Mouse (Mus musculus): ENCODE measurements around the gene Rbbp8nl. TPM values are rescaled to one million over a fixed set of nuclear protein-coding genes. Genes with fewer than 3 reads are reported as not detected.

Rbbp8nl gene
- polyA plus RNA-seq, 1 experiment: not detected

- no peak for DNase-seq
- H3K27ac ChIP-seq (ENCODE audit: insufficient read depth, low read length): no peak overlapping the region
- no peak overlapping the region for H3K4me3 ChIP-seq (replicated peaks; ENCODE audit: insufficient read depth, low read depth, low read length)
- H3K4me1 ChIP-seq (ENCODE audit: control insufficient read depth, insufficient read depth, low read length): no peaks in the 10 kb centered on the region
- 72% methylated on average over 4 of the region's 4 CpGs for WGBS
- no peak for TF ChIP-seq CTCF (IDR thresholded peaks at IDR 0.05; ENCODE audit: borderline replicate concordance, insufficient read depth, low read depth, low read length)
- TF ChIP-seq POLR2A (IDR thresholded peaks at IDR 0.05; ENCODE audit: borderline replicate concordance, insufficient read depth, low read length): no peak
- H3K27me3 ChIP-seq (ENCODE audit: control insufficient read depth, insufficient read depth, low read length): no peaks in the 10 kb centered on the region; the same call in 1 of the 2 replicates
Observed at GRCm38 (mm10) chr2:180302201-180302600, 12.5 kb upstream of the Rbbp8nl start.

GRCm38 (mm10) chr2:180300771-180301170, 11.1 kb upstream of the Rbbp8nl start:
- TF ChIP-seq POLR2A (IDR thresholded peaks at IDR 0.05; ENCODE audit: borderline replicate concordance, insufficient read depth, low read length) (no peak), CTCF (IDR thresholded peaks at IDR 0.05; ENCODE audit: borderline replicate concordance, insufficient read depth, low read depth, low read length) (no peak)

GRCm38 (mm10) chr2:180300252-180300651, 10.6 kb upstream of the Rbbp8nl start:
- 72% methylated on average over 2 of the region's 2 CpGs for whole genome bisulfite sequencing
- Histone ChIP-seq H3K27ac (ENCODE audit: insufficient read depth, low read length) (no peak overlapping the region), H3K27me3 (ENCODE audit: control insufficient read depth, insufficient read depth, low read length) (no peaks in the 10 kb centered on the region; the same call in 1 of the 2 replicates), H3K4me1 (ENCODE audit: control insufficient read depth, insufficient read depth, low read length) (no peaks in the 10 kb centered on the region), H3K4me3 (replicated peaks; ENCODE audit: insufficient read depth, low read depth, low read length) (no peak overlapping the region)
- TF ChIP-seq CTCF (IDR thresholded peaks at IDR 0.05; ENCODE audit: borderline replicate concordance, insufficient read depth, low read depth, low read length) (no peak), POLR2A (IDR thresholded peaks at IDR 0.05; ENCODE audit: borderline replicate concordance, insufficient read depth, low read length) (no peak)
- DNase-seq: no peak

More at GRCm38 (mm10) chr2:180300771-180301170, 11.1 kb upstream of the Rbbp8nl start:
- Histone ChIP-seq H3K4me1 (ENCODE audit: control insufficient read depth, insufficient read depth, low read length) (no peaks in the 10 kb centered on the region), H3K27ac (ENCODE audit: insufficient read depth, low read length) (no peak overlapping the region), H3K4me3 (replicated peaks; ENCODE audit: insufficient read depth, low read depth, low read length) (no peak overlapping the region), H3K27me3 (ENCODE audit: control insufficient read depth, insufficient read depth, low read length) (no peaks in the 10 kb centered on the region; the same call in 1 of the 2 replicates)
- WGBS: 66% methylated on average over 5 of the region's 5 CpGs
- DNase-seq: no peak

GRCm38 (mm10) chr2:180292906-180293305, 3.2 kb upstream of the Rbbp8nl start:
- Histone ChIP-seq H3K4me1 (ENCODE audit: control insufficient read depth, insufficient read depth, low read length) (no peaks in the 10 kb centered on the region), H3K27ac (ENCODE audit: insufficient read depth, low read length) (no peak overlapping the region), H3K27me3 (ENCODE audit: control insufficient read depth, insufficient read depth, low read length) (no peaks in the 10 kb centered on the region), H3K4me3 (replicated peaks; ENCODE audit: insufficient read depth, low read depth, low read length) (no peak overlapping the region)
- 71% methylated on average over 8 of the region's 8 CpGs for WGBS
- no peak for DNase-seq
- TF ChIP-seq CTCF (IDR thresholded peaks at IDR 0.05; ENCODE audit: borderline replicate concordance, insufficient read depth, low read depth, low read length): no peak
- no peak for TF ChIP-seq POLR2A (IDR thresholded peaks at IDR 0.05; ENCODE audit: borderline replicate concordance, insufficient read depth, low read length)

GRCm38 (mm10) chr2:180292026-180292425, 2.3 kb upstream of the Rbbp8nl start:
- Histone ChIP-seq H3K4me3 (replicated peaks; ENCODE audit: insufficient read depth, low read depth, low read length) (no peak overlapping the region), H3K4me1 (ENCODE audit: control insufficient read depth, insufficient read depth, low read length) (no peaks in the 10 kb centered on the region), H3K27ac (ENCODE audit: insufficient read depth, low read length) (no peak overlapping the region), H3K27me3 (ENCODE audit: control insufficient read depth, insufficient read depth, low read length) (no peaks in the 10 kb centered on the region)
- no peak for TF ChIP-seq POLR2A (IDR thresholded peaks at IDR 0.05; ENCODE audit: borderline replicate concordance, insufficient read depth, low read length)
- no peak for TF ChIP-seq CTCF (IDR thresholded peaks at IDR 0.05; ENCODE audit: borderline replicate concordance, insufficient read depth, low read depth, low read length)
- no peak for DNase-seq
- 70% methylated on average over 4 of the region's 4 CpGs for WGBS

- 75% methylated on average over 5 of the region's 5 CpGs for WGBS
- no peak for DNase-seq
- no peaks in the 10 kb centered on the region for H3K4me1 ChIP-seq (ENCODE audit: control insufficient read depth, insufficient read depth, low read length)
- H3K4me3 ChIP-seq (replicated peaks; ENCODE audit: insufficient read depth, low read depth, low read length): no peak overlapping the region
- TF ChIP-seq POLR2A (IDR thresholded peaks at IDR 0.05; ENCODE audit: borderline replicate concordance, insufficient read depth, low read length) (no peak), CTCF (IDR thresholded peaks at IDR 0.05; ENCODE audit: borderline replicate concordance, insufficient read depth, low read depth, low read length) (no peak)
- no peaks in the 10 kb centered on the region for H3K27me3 ChIP-seq (ENCODE audit: control insufficient read depth, insufficient read depth, low read length)
- no peak overlapping the region for H3K27ac ChIP-seq (ENCODE audit: insufficient read depth, low read length)
Observed at GRCm38 (mm10) chr2:180291566-180291965, 1.9 kb upstream of the Rbbp8nl start.

GRCm38 (mm10) chr2:180290503-180290902, 824 bp upstream of the Rbbp8nl start:
- H3K27ac ChIP-seq (ENCODE audit: insufficient read depth, low read length): no peak overlapping the region
- no peaks in the 10 kb centered on the region for H3K4me1 ChIP-seq (ENCODE audit: control insufficient read depth, insufficient read depth, low read length)
- H3K4me3 ChIP-seq (replicated peaks; ENCODE audit: insufficient read depth, low read depth, low read length): no peak overlapping the region
- DNase-seq: no peak
- TF ChIP-seq CTCF (IDR thresholded peaks at IDR 0.05; ENCODE audit: borderline replicate concordance, insufficient read depth, low read depth, low read length) (no peak), POLR2A (IDR thresholded peaks at IDR 0.05; ENCODE audit: borderline replicate concordance, insufficient read depth, low read length) (no peak)
- H3K27me3 ChIP-seq (ENCODE audit: control insufficient read depth, insufficient read depth, low read length): no peaks in the 10 kb centered on the region
- 63% methylated on average over 6 of the region's 6 CpGs for WGBS

GRCm38 (mm10) chr2:180288966-180289365, 713 bp downstream of the Rbbp8nl start:
- TF ChIP-seq CTCF (IDR thresholded peaks at IDR 0.05; ENCODE audit: borderline replicate concordance, insufficient read depth, low read depth, low read length) (no peak), POLR2A (IDR thresholded peaks at IDR 0.05; ENCODE audit: borderline replicate concordance, insufficient read depth, low read length) (no peak)
- Histone ChIP-seq H3K27ac (ENCODE audit: insufficient read depth, low read length) (no peak overlapping the region), H3K4me3 (replicated peaks; ENCODE audit: insufficient read depth, low read depth, low read length) (no peak overlapping the region), H3K27me3 (ENCODE audit: control insufficient read depth, insufficient read depth, low read length) (no peaks in the 10 kb centered on the region), H3K4me1 (ENCODE audit: control insufficient read depth, insufficient read depth, low read length) (no peaks in the 10 kb centered on the region)
- no peak for DNase-seq
- WGBS: 74% methylated on average over 11 of the region's 11 CpGs
